ENCODE assay signal across 8 mouse cellular contexts in genomic region chr7:4684632-4685417, GRCm38 (mm10). TPM values are rescaled to one million over a fixed set of nuclear protein-coding genes. Genes with fewer than 3 reads are reported as not detected.
DNase-seq lines count a peak whose midpoint lies in the region; ATAC-seq and TF ChIP-seq lines count a peak whose summit lies in the region.

Gene Hspbp1, minus strand, starts transcription at chr7:4685068.

- no peaks in the 10 kb centered on the region for H3K9me3 ChIP-seq in heart, embryonic 12.5 days (replicated peaks)
- no peaks in the 10 kb centered on the region for H3K9me3 ChIP-seq in kidney, postnatal 0 days (replicated peaks; ENCODE audit: low read length)
- no peaks in the 10 kb centered on the region for H3K9me3 ChIP-seq in liver, embryonic 11.5 days (ENCODE audit: control insufficient read depth, low read length)
- H3K9me3 ChIP-seq in stomach, embryonic 14.5 days (ENCODE audit: control insufficient read depth, low read depth, low read length): no peaks in the 10 kb centered on the region

- TF ChIP-seq CTCF in kidney, postnatal 0 days (IDR thresholded peaks at IDR 0.05; ENCODE audit: low read depth): no peak

- H3K9ac ChIP-seq in heart, embryonic 12.5 days: peak within 1 kb of the TSS; percentile 67
- peak within 1 kb of the TSS; percentile 60 for H3K9ac ChIP-seq in kidney, postnatal 0 days (ENCODE audit: low read depth, low read length)
- H3K9ac ChIP-seq in liver, embryonic 11.5 days (ENCODE audit: low read depth, low read length): peak within 1 kb of the TSS; percentile 73
- peak within 1 kb of the TSS; percentile 42; the same call in 1 of the 2 replicates for H3K9ac ChIP-seq in stomach, embryonic 14.5 days (replicated peaks; ENCODE audit: low read depth, low read length)

- H3K4me1 ChIP-seq in heart, embryonic 12.5 days (replicated peaks): peaks cover 6% of the 10 kb centered on the region
- H3K4me1 ChIP-seq in kidney, postnatal 0 days (replicated peaks; ENCODE audit: insufficient read depth, low read length): peaks cover 6% of the 10 kb centered on the region; the same call in 1 of the 2 replicates
- peaks cover 11% of the 10 kb centered on the region for H3K4me1 ChIP-seq in liver, embryonic 11.5 days (replicated peaks; ENCODE audit: control insufficient read depth, insufficient read depth, low read length)
- peaks cover 8% of the 10 kb centered on the region for H3K4me1 ChIP-seq in stomach, embryonic 14.5 days (ENCODE audit: control insufficient read depth, insufficient read depth, low read length)

- H3K27ac ChIP-seq in heart, embryonic 12.5 days (ENCODE audit: poor library complexity, severe bottlenecking): peak within 1 kb of the TSS; percentile 50
- H3K27ac ChIP-seq in kidney, postnatal 0 days: peak within 1 kb of the TSS; percentile 73
- H3K27ac ChIP-seq in liver, embryonic 11.5 days (ENCODE audit: low read depth, low read length): peak within 1 kb of the TSS; percentile 79; the same call in 1 of the 2 replicates
- peak within 1 kb of the TSS; percentile 29; the same call in 1 of the 2 replicates for H3K27ac ChIP-seq in stomach, embryonic 14.5 days (ENCODE audit: low read length)

- H3K27me3 ChIP-seq in heart, embryonic 12.5 days (replicated peaks): no peaks in the 10 kb centered on the region
- no peaks in the 10 kb centered on the region for H3K27me3 ChIP-seq in kidney, postnatal 0 days (ENCODE audit: insufficient read depth, low read length)
- H3K27me3 ChIP-seq in liver, embryonic 11.5 days (replicated peaks; ENCODE audit: control insufficient read depth, insufficient read depth, low read length): no peaks in the 10 kb centered on the region
- H3K27me3 ChIP-seq in stomach, embryonic 14.5 days (ENCODE audit: control insufficient read depth, insufficient read depth, low read length): no peaks in the 10 kb centered on the region

- peak; percentile 97 for ATAC-seq in erythroid progenitor cell, adult 5-6 weeks (replicated peaks; ENCODE audit: low FRiP score, poor library complexity, severe bottlenecking)
- ATAC-seq in heart, embryonic 12.5 days (ENCODE audit: insufficient number of reproducible peaks, low FRiP score): peak; percentile 97
- peak; percentile 98 for ATAC-seq in kidney, postnatal 0 days (replicated peaks; ENCODE audit: low FRiP score, low read depth)
- ATAC-seq in liver, embryonic 11.5 days (replicated peaks; ENCODE audit: low FRiP score): peak; percentile 98
- peak; percentile 98 for ATAC-seq in stomach, embryonic 14.5 days (ENCODE audit: insufficient number of reproducible peaks, insufficient read depth, low FRiP score, low read depth)

- peak within 1 kb of the TSS; percentile 94 for H3K4me2 ChIP-seq in heart, embryonic 12.5 days
- H3K4me2 ChIP-seq in kidney, postnatal 0 days (ENCODE audit: low read length): peak within 1 kb of the TSS; percentile 88
- H3K4me2 ChIP-seq in liver, embryonic 11.5 days: peak within 1 kb of the TSS; percentile 98
- peak within 1 kb of the TSS; percentile 94 for H3K4me2 ChIP-seq in stomach, embryonic 14.5 days (replicated peaks; ENCODE audit: low read depth, low read length)

- WGBS in heart, embryonic 12.5 days: under 1% methylated on average over 32 of the region's 32 CpGs
- under 1% methylated on average over 32 of the region's 32 CpGs for WGBS in kidney, postnatal 0 days
- WGBS in liver, embryonic 11.5 days: under 1% methylated on average over 32 of the region's 32 CpGs
- whole genome bisulfite sequencing in stomach, embryonic 14.5 days: under 1% methylated on average over 32 of the region's 32 CpGs

- peak within 1 kb of the TSS; percentile 82 for H3K4me3 ChIP-seq in heart, embryonic 12.5 days
- H3K4me3 ChIP-seq in kidney, postnatal 0 days (replicated peaks; ENCODE audit: low read depth, low read length): peak within 1 kb of the TSS; percentile 81
- peak within 1 kb of the TSS; percentile 89 for H3K4me3 ChIP-seq in liver, embryonic 11.5 days (ENCODE audit: low read depth, low read length)
- H3K4me3 ChIP-seq in stomach, embryonic 14.5 days (ENCODE audit: low read depth, low read length): peak within 1 kb of the TSS; percentile 59

- DNase-seq in CD4-positive helper T cell, adult 2 months (ENCODE audit: low read depth, low spot score): peak; percentile 100
- DNase-seq in brain, embryonic 18.5 days (ENCODE audit: low read depth, low spot score): peak; percentile 89
- peak; percentile 100 for DNase-seq in kidney, postnatal 0 days (ENCODE audit: low spot score)
- peak; percentile 95 for DNase-seq in liver, embryonic 11.5 days (ENCODE audit: low spot score)
- peak; percentile 99 for DNase-seq in naive thymus-derived CD4-positive, alpha-beta T cell, adult 2 months (ENCODE audit: low read depth)

- H3K36me3 ChIP-seq in heart, embryonic 12.5 days: peaks cover 18% of the 10 kb centered on the region
- 0 out of 2 replicates have a peak, but pooled peaks cover 4% of the 10 kb centered on the region for H3K36me3 ChIP-seq in kidney, postnatal 0 days (ENCODE audit: insufficient read depth, low read length)
- H3K36me3 ChIP-seq in liver, embryonic 11.5 days (ENCODE audit: control insufficient read depth, insufficient read depth, low read length): peaks cover 9% of the 10 kb centered on the region
- H3K36me3 ChIP-seq in stomach, embryonic 14.5 days (ENCODE audit: control insufficient read depth, insufficient read depth, low read length): peaks cover 11% of the 10 kb centered on the region; the same call in 1 of the 2 replicates

RNA-seq across cellular contexts. Expression of gene Hspbp1, which starts in this region (rescaled TPM):
- 4.0 and 32.3 TPM in 2 replicates for total RNA-seq in erythroid progenitor cell, adult 5-6 weeks (2015; ENCODE audit: low replicate concordance)
- 2.8 and 3.2 TPM in 2 replicates for total RNA-seq in erythroid progenitor cell, adult 5-6 weeks (2017; ENCODE audit: low replicate concordance)
- 78.2 and 84.7 TPM in 2 replicates for polyA plus RNA-seq in heart, embryonic 12.5 days (2016; fragmentation: Nextera tagmentation; extraction: Ambion mirVana)
- polyA plus RNA-seq in kidney, postnatal 0 days (2015; fragmentation: Nextera tagmentation; extraction: Ambion mirVana): 99.7 and 99.9 TPM in 2 replicates
- polyA plus RNA-seq in liver, embryonic 11.5 days (2014; fragmentation: Nextera tagmentation; extraction: Ambion mirVana): 132 and 137 TPM in 2 replicates
- polyA plus RNA-seq in stomach, embryonic 14.5 days (2014; fragmentation: Nextera tagmentation; extraction: Ambion mirVana): 84.8 and 94.2 TPM in 2 replicates

Comparison
In these comparisons a context has a peak if more than half of its experiments do, and no peak if none do; other contexts are left out.
1. Peak in every context shown above with its lines: DNase-seq, ATAC-seq, H3K4me3 ChIP-seq and H3K27ac ChIP-seq.
2. H3K27ac ChIP-seq: peak in every context shown above with its lines; median percentile 79 in liver, embryonic 11.5 days; 73 in kidney, postnatal 0 days; 50 in heart, embryonic 12.5 days; 29 in stomach, embryonic 14.5 days.